Mouse (Mus musculus) left cerebral cortex, postnatal 10 days (tissue): ENCODE results near the gene Tent5c. TPM values are rescaled to one million over a fixed set of nuclear protein-coding genes. Genes with fewer than 3 reads are reported as not detected.

Source experiments
- DNase-seq, 2 experiments: peaks; one replicate each; pipeline ENCODE4 v3.0.0; 2021 to 2022; ENCODE audit warnings: low spot score in 2 of 2, mixed read lengths in 1 of 2; ENCODE audit errors: extremely low spot score in 1 of 2
- intact Hi-C: fragments of 180-260 bp; cut with DNase I; formaldehyde crosslinking; loops from one replicate; pipeline ENCODE4 v1.15.1; 2025
- total RNA-seq, 2 experiments: library from RNA; stranded (reverse); gene quantifications; 2 replicates each; pipeline ENCODE4 v1.2.3; 2021

Tent5c gene
- total RNA-seq: 1 to 10 TPM; 2.9 to 4.9 TPM

- intact Hi-C loops: loop anchor here (5.0 kb wide), 1 partner anchor 132 kb away; no protein-coding TSS in a partner anchor
- DNase-seq: peak; percentile 87 to 96
These were observed at the start of gene Tent5c for GRCm38 (mm10) chr3:100489133-100490009. Tent5c (minus strand) TSS chr3:100489324.

- intact Hi-C loops: no loop called here
- no peak for DNase-seq
These were observed 47.6 kb upstream of the Tent5c start for GRCm38 (mm10) chr3:100536686-100537085.

- DNase-seq: no peak
- intact Hi-C loops: no loop called here
These were observed 46.8 kb upstream of the Tent5c start for GRCm38 (mm10) chr3:100535902-100536301.

- intact Hi-C loops: no loop called here
- DNase-seq: no peak
These were observed 46.2 kb upstream of the Tent5c start for GRCm38 (mm10) chr3:100535298-100535697.

GRCm38 (mm10) chr3:100534394-100534793 lies 45.3 kb upstream of the Tent5c start:
- intact Hi-C loops: no loop called here
- DNase-seq: no peak

GRCm38 (mm10) chr3:100533429-100533828 lies 44.3 kb upstream of the Tent5c start:
- no peak for DNase-seq
- intact Hi-C loops: no loop called here

- intact Hi-C loops: no loop called here
These were observed 41.8 kb upstream of the Tent5c start for GRCm38 (mm10) chr3:100530919-100531318.

GRCm38 (mm10) chr3:100530244-100530788 lies 41.2 kb upstream of the Tent5c start:
- intact Hi-C loops: no loop called here
- no peak for DNase-seq

More at GRCm38 (mm10) chr3:100530919-100531318, 41.8 kb upstream of the Tent5c start:
- no peak for DNase-seq

GRCm38 (mm10) chr3:100522671-100523070 lies 33.5 kb upstream of the Tent5c start:
- no peak for DNase-seq
- intact Hi-C loops: no loop called here

- intact Hi-C loops: no loop called here
- no peak for DNase-seq
These were observed 32.5 kb upstream of the Tent5c start for GRCm38 (mm10) chr3:100521626-100522025.

GRCm38 (mm10) chr3:100515754-100516141 lies 26.6 kb upstream of the Tent5c start:
- no peak for DNase-seq
- intact Hi-C loops: no loop called here

GRCm38 (mm10) chr3:100515093-100515753 lies 26.1 kb upstream of the Tent5c start:
- no peak for DNase-seq
- intact Hi-C loops: no loop called here

- DNase-seq: no peak
- intact Hi-C loops: no loop called here
These were observed 18.1 kb upstream of the Tent5c start for GRCm38 (mm10) chr3:100507174-100507573.

- intact Hi-C loops: no loop called here
- no peak for DNase-seq
These were observed 17.6 kb upstream of the Tent5c start for GRCm38 (mm10) chr3:100506715-100507114.

GRCm38 (mm10) chr3:100503882-100504281 lies 14.8 kb upstream of the Tent5c start:
- intact Hi-C loops: no loop called here
- DNase-seq: no peak

GRCm38 (mm10) chr3:100502516-100502915 lies 13.4 kb upstream of the Tent5c start:
- intact Hi-C loops: no loop called here
- DNase-seq: no peak

GRCm38 (mm10) chr3:100501899-100502298 lies 12.8 kb upstream of the Tent5c start:
- DNase-seq: no peak
- intact Hi-C loops: no loop called here

GRCm38 (mm10) chr3:100496081-100496480 lies 7.0 kb upstream of the Tent5c start:
- intact Hi-C loops: no loop called here
- no peak for DNase-seq

GRCm38 (mm10) chr3:100495456-100495855 lies 6.3 kb upstream of the Tent5c start:
- intact Hi-C loops: no loop called here
- DNase-seq: no peak

- no peak for DNase-seq
- intact Hi-C loops: no loop called here
These were observed 5.8 kb upstream of the Tent5c start for GRCm38 (mm10) chr3:100494912-100495311.
